Mouse (Mus musculus): ENCODE results near the gene Lgr4. TPM values are rescaled to one million over a fixed set of nuclear protein-coding genes. Genes with fewer than 3 reads are reported as not detected.

Gene Lgr4
- polyA plus RNA-seq, 1 experiment = 0.02 TPM

DNA sequence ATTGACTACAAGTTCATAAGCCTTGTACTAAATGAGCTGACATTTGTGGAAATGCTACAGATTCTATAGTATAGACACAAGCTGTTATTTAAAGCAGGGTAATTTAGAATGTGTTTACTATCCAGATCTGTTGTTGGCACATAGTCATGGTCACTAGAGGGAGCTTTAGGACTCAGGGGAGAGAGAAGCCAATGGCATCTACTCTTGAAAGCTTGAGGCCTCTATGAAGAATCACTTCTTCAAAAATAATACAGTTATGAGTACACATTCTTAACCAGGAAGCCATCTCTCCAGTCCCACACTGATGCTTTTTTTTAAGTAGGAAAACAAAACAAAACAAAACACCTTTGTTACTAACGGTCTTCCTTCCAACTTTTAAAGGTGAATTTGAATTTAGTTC, 145.7 kb downstream of the Lgr4 start:
- no peaks in the 10 kb centered on the region for H3K27me3 ChIP-seq (replicated peaks)
- no peaks in the 10 kb centered on the region for H3K36me3 ChIP-seq (replicated peaks; ENCODE audit: low read length)
- no peaks in the 10 kb centered on the region for H3K4me1 ChIP-seq
- no peak overlapping the region for H3K4me3 ChIP-seq (replicated peaks)
- H3K9me3 ChIP-seq = peaks cover 13% of the 10 kb centered on the region
- TF ChIP-seq GATA1 (IDR thresholded peaks at IDR 0.05; ENCODE audit: borderline replicate concordance, low read length) (no peak), FLI1 (IDR thresholded peaks at IDR 0.05; ENCODE audit: low read length) (no peak)

Other genes with a start within 250 kb of the Lgr4 start
- gene Bdnf, start 242.9 kb upstream of the Lgr4 start, polyA plus RNA-seq (2012; ENCODE audit: insufficient read depth, low replicate concordance) = not detected in 2 replicates
- 0.21 TPM in 1 of 2 replicates, not detected in the other for gene Lin7c, start 26.8 kb upstream of the Lgr4 start, polyA plus RNA-seq (2012; ENCODE audit: insufficient read depth, low replicate concordance)
- 10.2 and 13.8 TPM in 2 replicates for gene Ccdc34, start 100.2 kb downstream of the Lgr4 start, polyA plus RNA-seq (2012; ENCODE audit: insufficient read depth, low replicate concordance)

All from megakaryocyte, embryonic 14.5 days (primary cell).